Mouse (Mus musculus): ENCODE results near the gene Pxmp4. TPM values are rescaled to one million over a fixed set of nuclear protein-coding genes. Genes with fewer than 3 reads are reported as not detected.

The Pxmp4 gene
- polyA plus RNA-seq, 1 experiment from 2014 or later = 15.9 TPM

DNA sequence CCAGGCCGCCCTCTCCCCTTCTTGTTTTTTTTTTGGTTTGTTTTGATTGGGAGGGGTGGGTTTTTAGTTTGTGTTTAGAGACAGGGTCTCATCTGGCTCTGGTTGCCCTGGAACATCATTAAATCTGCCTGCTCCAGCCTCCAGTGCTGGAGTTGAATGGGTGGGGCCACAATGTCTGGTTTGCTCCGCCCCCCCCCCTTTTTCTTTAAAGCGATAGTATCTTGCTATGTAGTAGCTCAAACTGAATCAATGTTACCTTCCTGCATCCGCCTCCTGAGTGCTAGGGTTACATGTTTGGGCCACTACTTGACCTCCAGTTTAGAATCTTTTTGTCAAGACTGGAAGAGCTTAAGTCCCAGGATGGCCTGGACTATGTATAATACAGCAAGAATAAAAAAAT, 32.2 kb downstream of the Pxmp4 start:
- no peaks in the 10 kb centered on the region for H3K9me3 ChIP-seq (replicated peaks; ENCODE audit: control insufficient read depth, low read length, poor library complexity, severe bottlenecking)
- no peaks in the 10 kb centered on the region for H3K36me3 ChIP-seq (ENCODE audit: control insufficient read depth, insufficient read depth, low read length)
- no peak overlapping the region for H3K9ac ChIP-seq (ENCODE audit: low read depth, low read length)
- no peak for ATAC-seq
- H3K4me1 ChIP-seq (ENCODE audit: control insufficient read depth, insufficient read depth, low read length) = peaks cover 10% of the 10 kb centered on the region; the same call in 1 of the 2 replicates
- H3K4me2 ChIP-seq (ENCODE audit: low read length) = no peak overlapping the region
- H3K4me3 ChIP-seq (ENCODE audit: low read depth, low read length) = no peak overlapping the region
- H3K27ac ChIP-seq (ENCODE audit: low read length) = no peak overlapping the region
- WGBS = 95% methylated on average over 4 of the region's 4 CpGs
- no peaks in the 10 kb centered on the region for H3K27me3 ChIP-seq (ENCODE audit: control insufficient read depth, insufficient read depth, low read depth, low read length)

- Histone ChIP-seq H3K27me3 (ENCODE audit: control insufficient read depth, insufficient read depth, low read depth, low read length) (no peaks in the 10 kb centered on the region), H3K9ac (ENCODE audit: low read depth, low read length) (no peak overlapping the region), H3K4me3 (ENCODE audit: low read depth, low read length) (no peak overlapping the region), H3K36me3 (ENCODE audit: control insufficient read depth, insufficient read depth, low read length) (no peaks in the 10 kb centered on the region), H3K4me1 (ENCODE audit: control insufficient read depth, insufficient read depth, low read length) (peaks cover 10% of the 10 kb centered on the region; the same call in 1 of the 2 replicates), H3K27ac (ENCODE audit: low read length) (no peak overlapping the region), H3K4me2 (ENCODE audit: low read length) (peak overlapping the region; percentile 55), H3K9me3 (replicated peaks; ENCODE audit: control insufficient read depth, low read length, poor library complexity, severe bottlenecking) (no peaks in the 10 kb centered on the region)
- WGBS = 65% methylated on average over 4 of the region's 4 CpGs
- ATAC-seq = no peak
Observed at GRCm38 (mm10) chr2:154570666-154571065, 32.8 kb downstream of the Pxmp4 start.

DNA sequence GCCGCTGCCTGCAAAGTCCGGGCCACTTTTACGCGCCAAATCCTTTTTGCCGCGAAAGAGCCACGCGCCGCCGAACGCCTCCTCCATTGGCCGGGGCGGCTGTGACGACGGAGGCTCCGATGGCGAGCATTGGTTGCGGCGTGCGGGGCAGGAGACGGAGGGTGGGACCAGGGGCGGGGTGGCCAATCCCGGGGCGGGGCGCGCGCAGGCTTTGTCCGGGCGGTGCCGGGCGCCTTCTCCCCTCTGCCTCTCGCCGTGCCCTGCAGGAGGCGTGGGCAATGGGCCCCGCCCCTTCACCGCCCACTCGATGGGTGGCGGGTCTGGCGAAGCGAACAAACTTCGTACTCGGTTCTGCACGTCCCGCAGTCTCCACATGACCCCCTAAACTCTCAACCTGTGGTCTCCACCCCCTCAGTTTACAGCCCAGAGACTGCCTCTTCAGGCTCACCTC, 33.6 kb downstream of the Pxmp4 start, which contains the start of gene E2f1:
E2f1 (minus strand) TSS at position 57 of the 451 bp plus-strand sequence.
- Histone ChIP-seq H3K9ac (ENCODE audit: low read depth, low read length) (peak within 1 kb of the TSS; percentile 68), H3K4me1 (ENCODE audit: control insufficient read depth, insufficient read depth, low read length) (peaks cover 10% of the 10 kb centered on the region; the same call in 1 of the 2 replicates), H3K27me3 (ENCODE audit: control insufficient read depth, insufficient read depth, low read depth, low read length) (no peaks in the 10 kb centered on the region), H3K4me3 (ENCODE audit: low read depth, low read length) (peak within 1 kb of the TSS; percentile 71), H3K9me3 (replicated peaks; ENCODE audit: control insufficient read depth, low read length, poor library complexity, severe bottlenecking) (no peaks in the 10 kb centered on the region), H3K4me2 (ENCODE audit: low read length) (peak within 1 kb of the TSS; percentile 98), H3K27ac (ENCODE audit: low read length) (peak within 1 kb of the TSS; percentile 13; the same call in 1 of the 2 replicates), H3K36me3 (ENCODE audit: control insufficient read depth, insufficient read depth, low read length) (no peaks in the 10 kb centered on the region)
- WGBS = 0% methylated on average over 44 of the region's 44 CpGs
- peak; percentile 98 for ATAC-seq

GRCm38 (mm10) chr2:154569071-154569748, 34.3 kb downstream of the Pxmp4 start:
- peaks cover 10% of the 10 kb centered on the region; the same call in 1 of the 2 replicates for H3K4me1 ChIP-seq (ENCODE audit: control insufficient read depth, insufficient read depth, low read length)
- no peaks in the 10 kb centered on the region for H3K27me3 ChIP-seq (ENCODE audit: control insufficient read depth, insufficient read depth, low read depth, low read length)
- peak overlapping the region; percentile 71 for H3K4me3 ChIP-seq (ENCODE audit: low read depth, low read length)
- under 1% methylated on average over 56 of the region's 70 CpGs for WGBS
- peak; percentile 47 for ATAC-seq
- H3K9ac ChIP-seq (ENCODE audit: low read depth, low read length) = peak overlapping the region; percentile 56
- no peaks in the 10 kb centered on the region for H3K9me3 ChIP-seq (replicated peaks; ENCODE audit: control insufficient read depth, low read length, poor library complexity, severe bottlenecking)
- H3K36me3 ChIP-seq (ENCODE audit: control insufficient read depth, insufficient read depth, low read length) = no peaks in the 10 kb centered on the region
- H3K4me2 ChIP-seq (ENCODE audit: low read length) = peak overlapping the region; percentile 98
- peak overlapping the region; percentile 13; the same call in 1 of the 2 replicates for H3K27ac ChIP-seq (ENCODE audit: low read length)

DNA sequence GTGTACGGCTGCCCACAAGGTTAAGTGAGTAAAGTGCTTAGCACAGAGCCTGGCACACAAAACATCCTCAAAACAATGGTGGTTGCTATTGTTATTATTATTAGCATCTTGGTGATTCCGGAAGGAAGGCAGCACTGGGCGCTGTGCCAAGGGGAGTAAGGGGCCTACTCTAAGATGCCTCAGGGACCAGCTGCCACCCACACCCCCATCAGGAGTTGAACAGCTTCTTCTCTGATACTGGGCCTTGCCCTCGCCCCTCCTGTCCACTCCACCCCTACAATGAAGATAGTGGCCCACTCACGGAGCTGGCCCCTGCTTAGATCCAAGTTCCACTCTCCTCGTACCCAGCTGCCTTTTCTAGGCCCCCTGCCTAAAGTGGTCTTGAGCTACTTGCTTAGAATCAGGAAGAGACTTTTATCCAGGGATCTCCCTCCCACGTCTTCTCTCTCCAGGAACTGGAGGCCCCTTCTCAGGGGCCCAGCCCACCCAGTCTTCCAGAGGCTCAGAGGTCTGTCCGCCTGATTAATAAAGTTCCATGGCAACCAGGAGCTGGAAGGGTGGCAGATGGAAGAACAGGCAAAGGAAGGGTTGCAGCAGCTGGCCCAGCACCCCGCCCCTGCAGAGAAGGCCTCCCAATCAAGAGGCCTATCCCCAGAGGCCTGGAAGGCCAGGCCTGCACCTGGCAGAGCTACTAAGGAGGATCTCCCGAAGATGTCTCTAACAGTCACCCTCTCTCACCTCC, 35.0 kb downstream of the Pxmp4 start:
- H3K9ac ChIP-seq (ENCODE audit: low read depth, low read length) = 0 out of 2 replicates have a peak overlapping the region, but pooled peaks have one; percentile 10

DNA sequence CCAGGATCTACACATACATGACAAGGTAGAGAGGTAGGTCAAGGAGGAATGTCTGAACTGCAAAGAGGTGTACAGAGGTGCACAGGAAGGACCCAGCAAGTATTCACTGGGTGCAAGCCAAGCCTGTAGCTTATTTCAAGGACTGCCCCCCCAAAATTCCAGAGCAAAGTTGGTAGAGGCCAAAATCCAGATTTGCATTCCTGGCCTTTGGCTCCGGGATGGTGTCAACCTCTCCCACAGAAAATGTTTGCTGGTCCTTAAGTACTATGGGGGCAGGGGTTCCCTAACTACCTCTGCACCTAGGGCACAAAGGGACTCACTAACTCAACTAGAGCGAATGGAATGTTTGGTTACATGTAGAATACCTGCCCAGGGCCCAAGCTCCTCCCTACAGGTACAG, 35.7 kb downstream of the Pxmp4 start:
- 59% methylated on average over 2 of the region's 2 CpGs for WGBS
- Histone ChIP-seq H3K4me1 (ENCODE audit: control insufficient read depth, insufficient read depth, low read length) (peaks cover 10% of the 10 kb centered on the region; the same call in 1 of the 2 replicates), H3K4me3 (ENCODE audit: low read depth, low read length) (no peak overlapping the region), H3K36me3 (ENCODE audit: control insufficient read depth, insufficient read depth, low read length) (no peaks in the 10 kb centered on the region), H3K27me3 (ENCODE audit: control insufficient read depth, insufficient read depth, low read depth, low read length) (no peaks in the 10 kb centered on the region), H3K9me3 (replicated peaks; ENCODE audit: control insufficient read depth, low read length, poor library complexity, severe bottlenecking) (no peaks in the 10 kb centered on the region), H3K4me2 (ENCODE audit: low read length) (no peak overlapping the region), H3K9ac (ENCODE audit: low read depth, low read length) (no peak overlapping the region), H3K27ac (ENCODE audit: low read length) (no peak overlapping the region)
- ATAC-seq = no peak

More for the DNA sequence above, 35.0 kb downstream of the Pxmp4 start:
- 7% methylated on average over 10 of the region's 10 CpGs for WGBS
- peak overlapping the region; percentile 13; the same call in 1 of the 2 replicates for H3K27ac ChIP-seq (ENCODE audit: low read length)
- H3K9me3 ChIP-seq (replicated peaks; ENCODE audit: control insufficient read depth, low read length, poor library complexity, severe bottlenecking) = no peaks in the 10 kb centered on the region
- peak overlapping the region; percentile 98 for H3K4me2 ChIP-seq (ENCODE audit: low read length)
- 0 out of 2 replicates have a peak, but pooled peaks have one; percentile 1 for ATAC-seq
- no peaks in the 10 kb centered on the region for H3K36me3 ChIP-seq (ENCODE audit: control insufficient read depth, insufficient read depth, low read length)
- peak overlapping the region; percentile 71 for H3K4me3 ChIP-seq (ENCODE audit: low read depth, low read length)
- H3K27me3 ChIP-seq (ENCODE audit: control insufficient read depth, insufficient read depth, low read depth, low read length) = no peaks in the 10 kb centered on the region
- peaks cover 10% of the 10 kb centered on the region; the same call in 1 of the 2 replicates for H3K4me1 ChIP-seq (ENCODE audit: control insufficient read depth, insufficient read depth, low read length)

DNA sequence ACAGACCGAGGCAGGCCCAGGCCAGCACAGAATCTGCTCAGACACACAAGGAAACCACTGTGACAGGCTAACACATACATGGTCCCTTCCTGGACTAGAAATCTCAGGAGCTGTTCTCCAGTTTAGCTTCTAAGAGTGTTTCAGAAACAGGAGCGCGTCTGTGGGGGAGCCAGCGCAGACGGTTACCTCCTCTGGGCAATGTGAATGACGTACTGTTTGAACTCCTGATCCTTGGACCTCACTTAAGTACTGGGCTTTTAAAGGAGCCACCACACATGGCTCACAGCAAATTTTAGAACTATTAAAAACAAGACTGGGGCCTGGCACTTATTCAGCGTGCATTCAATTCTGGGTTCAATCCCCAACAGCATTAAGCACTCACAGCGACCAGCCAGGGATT, 36.9 kb downstream of the Pxmp4 start:
- no peak overlapping the region for H3K9ac ChIP-seq (ENCODE audit: low read depth, low read length)
- H3K27ac ChIP-seq (ENCODE audit: low read length) = no peak overlapping the region
- no peak for ATAC-seq
- no peaks in the 10 kb centered on the region for H3K9me3 ChIP-seq (replicated peaks; ENCODE audit: control insufficient read depth, low read length, poor library complexity, severe bottlenecking)
- H3K36me3 ChIP-seq (ENCODE audit: control insufficient read depth, insufficient read depth, low read length) = no peaks in the 10 kb centered on the region
- H3K4me2 ChIP-seq (ENCODE audit: low read length) = no peak overlapping the region
- H3K27me3 ChIP-seq (ENCODE audit: control insufficient read depth, insufficient read depth, low read depth, low read length) = no peaks in the 10 kb centered on the region
- H3K4me1 ChIP-seq (ENCODE audit: control insufficient read depth, insufficient read depth, low read length) = peaks cover 10% of the 10 kb centered on the region; the same call in 1 of the 2 replicates
- H3K4me3 ChIP-seq (ENCODE audit: low read depth, low read length) = no peak overlapping the region
- WGBS = 48% methylated on average over 8 of the region's 8 CpGs

DNA sequence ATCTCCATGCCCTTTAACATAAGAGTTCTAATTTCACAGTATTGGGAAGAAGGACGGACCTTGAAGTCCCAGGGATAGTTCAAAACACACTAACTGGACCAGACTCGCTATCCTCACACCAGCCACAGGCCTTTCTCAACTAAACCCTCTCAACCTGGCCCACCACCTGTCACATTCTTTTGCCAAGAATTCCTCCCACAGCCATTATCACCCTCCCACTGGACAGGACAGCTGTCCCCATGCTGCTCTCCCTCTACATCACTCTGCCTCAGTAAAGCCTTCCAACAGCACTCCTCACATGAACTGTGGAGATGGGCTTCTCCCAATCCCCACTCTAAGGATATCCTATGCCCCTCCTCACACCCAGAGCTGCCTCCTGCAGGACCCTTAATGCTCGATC, 37.9 kb downstream of the Pxmp4 start:
- Histone ChIP-seq H3K27ac (ENCODE audit: low read length) (no peak overlapping the region), H3K9ac (ENCODE audit: low read depth, low read length) (no peak overlapping the region)
- WGBS = 61% methylated on average over 3 of the region's 3 CpGs

More for the DNA sequence above, 37.9 kb downstream of the Pxmp4 start:
- Histone ChIP-seq H3K4me2 (ENCODE audit: low read length) (no peak overlapping the region), H3K27me3 (ENCODE audit: control insufficient read depth, insufficient read depth, low read depth, low read length) (no peaks in the 10 kb centered on the region), H3K4me1 (ENCODE audit: control insufficient read depth, insufficient read depth, low read length) (peaks cover 10% of the 10 kb centered on the region; the same call in 1 of the 2 replicates), H3K4me3 (ENCODE audit: low read depth, low read length) (no peak overlapping the region), H3K9me3 (replicated peaks; ENCODE audit: control insufficient read depth, low read length, poor library complexity, severe bottlenecking) (no peaks in the 10 kb centered on the region), H3K36me3 (ENCODE audit: control insufficient read depth, insufficient read depth, low read length) (no peaks in the 10 kb centered on the region)
- ATAC-seq = no peak
